Mouse (Mus musculus) ES-Bruce4 (cell line): ENCODE data around the gene Mdm1.
"Not testable (repeated sequence)": the region's sequence is repeated elsewhere in the genome, so short reads cannot be mapped to it uniquely, and the experiment has no call there.

Experiments
- CTCF ChIP-seq: IDR thresholded peaks from one replicate; pipeline ENCODE4 v1.8.1; 2011; ENCODE audit warnings: low read depth, low read length
- EP300 ChIP-seq: IDR thresholded peaks from 2 replicates; pipeline ENCODE4 v1.6.1; 2011; ENCODE audit warnings: low read depth, low read length; ENCODE audit not compliant: insufficient read depth
- POLR2A ChIP-seq: IDR thresholded peaks from one replicate; pipeline ENCODE4 v1.8.1; 2011; ENCODE audit warnings: low read length; ENCODE audit not compliant: insufficient read depth

DNA sequence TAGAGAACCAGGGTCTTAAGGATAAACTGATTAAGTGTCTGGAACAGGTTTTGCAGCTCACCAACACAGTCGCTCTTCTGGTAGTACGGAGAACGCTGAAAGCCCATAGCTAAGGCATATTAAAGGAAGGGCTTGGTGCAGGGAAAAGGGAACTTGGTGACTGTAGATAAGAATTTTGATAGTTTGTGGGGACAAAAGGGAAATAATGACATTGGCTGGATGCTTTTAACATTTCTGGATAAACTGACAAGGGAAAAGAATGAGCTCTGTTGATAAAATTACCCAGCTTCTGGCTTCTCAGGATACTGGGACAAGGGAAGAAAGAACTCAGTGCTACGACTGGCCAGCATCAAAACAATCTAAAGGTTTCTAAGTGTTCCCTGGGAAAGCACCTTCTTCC, 33.9 kb downstream of the Mdm1 start:
- not testable (repeated sequence) for TF ChIP-seq CTCF, POLR2A, EP300
